Mouse (Mus musculus) adrenal gland, postnatal 10 days (tissue): Measurements from ENCODE around the gene Tsga10. TPM values are rescaled to one million over a fixed set of nuclear protein-coding genes. Genes with fewer than 3 reads are reported as not detected.

Experiments
- DNase-seq: peaks from one replicate; pipeline ENCODE4 v3.0.0; 2021; ENCODE audit warnings: mixed read lengths
- total RNA-seq, 2 experiments: library from RNA; stranded (reverse); gene quantifications; 2 replicates each; pipeline ENCODE4 v1.2.3; 2021

Tsga10 gene
- total RNA-seq, 2 experiments from 2014 or later, result 3.9 to 4.7 TPM

- peak; percentile 100 for DNase-seq
These were observed 1.5 kb downstream of the Tsga10 start for GRCm38 (mm10) chr1:37864511-37865400.

DNA sequence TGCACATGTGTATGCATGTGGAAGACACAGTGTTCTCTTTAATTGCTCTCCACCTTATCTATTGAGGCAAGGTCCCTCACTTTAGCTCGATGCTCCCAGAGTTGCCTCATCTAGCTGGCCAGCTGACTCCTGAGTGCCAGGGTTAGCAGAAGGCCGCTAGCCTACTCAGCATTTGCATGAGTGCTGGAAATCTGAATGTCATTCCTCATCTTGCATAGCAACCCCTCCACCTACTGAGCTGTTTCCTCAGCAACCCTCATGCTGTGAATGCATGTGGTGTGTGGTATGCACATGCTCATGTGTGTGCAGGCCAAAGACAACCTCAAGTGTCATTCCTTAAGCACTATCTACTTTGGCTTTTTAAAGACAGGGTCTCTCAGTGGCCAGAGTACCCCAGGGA lies 15.5 kb downstream of the Tsga10 start:
- no peak for DNase-seq

GRCm38 (mm10) chr1:37846878-37847277 lies 19.4 kb downstream of the Tsga10 start:
- no peak for DNase-seq

GRCm38 (mm10) chr1:37831681-37832080 lies 34.5 kb downstream of the Tsga10 start:
- no peak for DNase-seq

DNA sequence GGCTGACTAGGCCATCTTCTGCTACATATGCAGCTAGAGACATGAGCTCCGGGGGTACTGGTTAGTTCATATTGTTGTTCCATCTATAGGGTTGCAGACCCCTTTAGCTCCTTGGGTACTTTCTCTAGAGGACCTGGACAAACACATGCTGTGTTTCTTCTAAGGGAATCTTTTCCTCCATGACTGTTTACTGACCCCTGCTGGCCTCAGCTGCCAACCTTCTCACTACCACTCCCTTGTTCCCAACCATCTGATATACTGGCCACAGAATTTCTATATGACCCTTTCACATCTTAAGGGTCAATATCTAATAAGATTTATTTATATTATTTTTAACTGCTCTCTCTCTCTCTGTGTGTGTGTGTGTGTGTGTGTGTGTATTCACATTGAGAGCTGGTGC lies 63.9 kb downstream of the Tsga10 start:
- DNase-seq, result peak; percentile 19

- no peak for DNase-seq
These were observed 65.9 kb downstream of the Tsga10 start for GRCm38 (mm10) chr1:37800298-37800697.

GRCm38 (mm10) chr1:37799505-37799904 lies 66.7 kb downstream of the Tsga10 start:
- DNase-seq, result no peak

GRCm38 (mm10) chr1:37759407-37759806 lies 106.8 kb downstream of the Tsga10 start:
- no peak for DNase-seq

GRCm38 (mm10) chr1:37744650-37745259 lies 121.5 kb downstream of the Tsga10 start:
- no peak for DNase-seq

GRCm38 (mm10) chr1:37742602-37743270 lies 123.5 kb downstream of the Tsga10 start:
- no peak for DNase-seq

DNA sequence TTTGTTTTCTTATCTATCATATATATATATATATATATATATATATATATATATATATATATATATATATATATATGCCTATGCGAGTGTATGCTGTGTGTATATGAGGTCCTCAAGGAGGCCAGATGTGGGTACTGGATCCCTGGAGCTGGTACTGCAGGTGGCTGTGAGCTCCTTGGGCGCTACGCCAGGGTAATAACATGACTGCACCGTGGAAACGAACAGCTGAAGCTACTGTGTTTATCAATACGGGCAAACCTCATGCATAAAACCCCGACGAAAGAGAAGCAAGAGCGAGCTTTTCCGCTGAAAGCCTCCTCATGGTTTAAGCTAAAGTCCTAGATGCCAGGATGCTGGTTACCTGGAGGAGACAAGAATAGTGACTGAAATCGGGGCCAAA lies 124.1 kb downstream of the Tsga10 start:
- DNase-seq, result no peak

DNA sequence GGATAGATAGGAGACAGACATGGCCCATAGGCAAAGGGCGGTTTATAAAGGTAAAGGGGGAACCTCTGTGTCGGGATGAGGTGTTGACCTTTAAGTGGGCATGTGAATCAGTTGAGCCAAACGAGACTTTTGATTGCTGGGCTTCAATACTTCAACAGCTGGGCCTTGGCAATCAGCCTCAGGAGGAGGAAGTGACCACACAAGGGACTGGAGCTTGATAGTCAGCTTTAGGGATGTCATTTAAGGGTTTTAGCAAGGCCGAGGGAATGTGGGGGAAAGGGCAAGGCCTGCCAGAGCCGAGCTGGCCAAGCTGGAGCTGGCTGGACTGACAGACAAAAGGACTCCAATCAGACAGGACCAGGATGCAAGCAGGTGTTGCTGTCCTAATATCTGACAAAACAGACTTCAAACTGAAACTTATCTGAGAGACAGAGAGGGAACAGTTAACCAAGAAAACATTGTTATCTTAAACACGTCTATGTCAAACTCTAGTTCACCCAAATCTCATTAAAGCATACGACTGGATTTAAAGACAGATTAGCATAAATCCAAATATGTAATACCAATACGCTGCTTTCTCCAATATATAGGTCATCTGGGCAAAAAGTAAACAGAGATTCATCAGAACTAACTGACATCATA lies 125.9 kb downstream of the Tsga10 start:
- DNase-seq, result no peak

DNA sequence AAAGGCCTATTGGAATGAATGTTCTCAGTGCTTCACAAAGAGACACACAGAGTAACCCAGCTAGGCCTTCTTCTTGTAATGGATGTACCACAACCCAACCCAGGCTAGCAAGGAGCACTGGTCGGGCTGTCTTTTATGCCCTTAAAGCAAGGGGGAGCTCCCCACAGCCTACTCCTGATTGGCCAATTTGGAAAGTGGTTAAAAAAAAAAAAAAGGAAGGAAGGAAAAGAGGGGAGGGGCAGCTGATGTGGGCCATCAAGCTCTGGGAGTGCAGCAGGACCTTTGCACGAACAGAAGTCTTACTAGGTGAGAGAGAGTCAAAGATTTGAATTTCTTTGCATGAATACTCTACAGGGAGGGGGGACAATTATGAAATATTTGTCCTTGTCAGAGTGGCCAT lies 127.3 kb downstream of the Tsga10 start:
- no peak for DNase-seq

- DNase-seq, result no peak
These were observed 129.2 kb downstream of the Tsga10 start for GRCm38 (mm10) chr1:37737045-37737444.

DNA sequence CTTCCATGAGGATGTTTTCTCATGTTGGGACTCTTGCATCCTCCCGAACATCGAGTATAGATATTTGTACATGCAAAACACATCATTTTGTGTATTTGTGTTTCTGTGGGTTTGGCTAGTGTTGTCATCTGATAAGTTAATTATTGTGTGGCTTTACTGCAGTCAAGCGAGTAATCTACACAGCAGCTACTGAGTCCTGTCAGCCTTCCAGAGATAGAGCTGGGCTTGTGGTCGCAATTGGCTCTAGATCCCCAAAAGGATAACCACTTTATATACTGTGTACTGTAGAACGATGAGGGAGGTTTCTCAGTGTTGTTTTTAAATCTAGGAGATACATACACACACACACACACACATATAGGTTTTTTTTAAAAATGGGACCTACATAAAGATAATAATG lies 130.3 kb downstream of the Tsga10 start:
- no peak for DNase-seq

DNA sequence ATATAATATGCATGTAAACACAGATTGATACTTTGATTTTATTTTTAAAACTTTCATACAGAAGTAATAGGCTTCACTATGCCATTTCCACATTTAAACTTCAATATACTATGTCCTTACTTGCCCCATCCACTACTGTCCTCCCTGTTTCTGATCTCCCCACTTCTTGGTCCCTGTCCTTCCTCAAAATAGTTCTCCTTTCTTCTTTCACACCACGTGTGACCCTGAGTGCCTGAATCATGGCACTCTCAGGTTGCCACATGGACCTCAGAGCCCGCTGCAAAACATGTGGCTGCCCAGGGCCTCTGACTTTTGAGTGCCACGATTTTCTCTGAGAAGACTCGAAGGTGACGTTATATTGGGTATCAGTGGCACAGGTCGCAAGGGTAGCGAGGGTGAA lies 131.4 kb downstream of the Tsga10 start:
- no peak for DNase-seq

DNA sequence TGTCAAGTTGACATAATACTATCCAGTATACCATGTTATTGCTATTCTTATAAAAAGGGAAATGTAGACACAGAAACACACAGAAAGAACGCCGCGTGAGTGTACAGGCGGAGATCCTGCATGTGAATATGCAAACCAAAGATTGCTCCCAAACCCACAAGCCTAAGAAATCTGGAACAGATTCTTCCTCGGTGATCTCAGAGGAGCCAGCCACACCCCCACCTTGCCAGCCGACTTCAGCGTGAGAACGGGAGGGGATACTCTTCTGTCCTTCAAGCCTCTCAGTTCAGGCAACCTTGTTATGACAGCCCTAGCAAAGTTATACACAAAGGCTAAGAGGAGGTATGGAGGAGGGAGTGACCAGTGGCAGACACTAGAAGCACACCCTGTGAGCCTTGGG lies 136.9 kb downstream of the Tsga10 start:
- DNase-seq, result no peak

- no peak for DNase-seq
These were observed 138.2 kb downstream of the Tsga10 start for GRCm38 (mm10) chr1:37728053-37728452.

GRCm38 (mm10) chr1:37727186-37727585 lies 139.0 kb downstream of the Tsga10 start:
- no peak for DNase-seq

GRCm38 (mm10) chr1:37726426-37726825 lies 139.8 kb downstream of the Tsga10 start:
- no peak for DNase-seq

GRCm38 (mm10) chr1:37725880-37726279 lies 140.3 kb downstream of the Tsga10 start:
- no peak for DNase-seq

- DNase-seq, result no peak
These were observed 145.1 kb downstream of the Tsga10 start for GRCm38 (mm10) chr1:37721092-37721491.
